Mouse (Mus musculus) bone marrow, adult 2 months (tissue): ENCODE measurements around the gene Ifrd2.
A peak's percentile ranks its signal among the peaks of the same experiment; 100 is the strongest.

Experiments
- CTCF ChIP-seq: fragments of 200-500 bp; IDR thresholded peaks from 2 replicates; pipeline ENCODE4 v1.5.1; 2011; ENCODE audit warnings: low read length, control low read depth; ENCODE audit not compliant: control insufficient read depth, insufficient read depth
- POLR2A ChIP-seq: fragments of 200-500 bp; IDR thresholded peaks from 2 replicates; pipeline ENCODE4 v1.6.1; 2011; ENCODE audit warnings: low read depth, mild to moderate bottlenecking, control low read depth, low read length, borderline replicate concordance; ENCODE audit not compliant: control insufficient read depth

GRCm38 (mm10) chr9:107539940-107540339 is 47.5 kb upstream of the Ifrd2 start:
- TF ChIP-seq CTCF = no peak
- TF ChIP-seq POLR2A = 0 out of 2 replicates have a peak, but pooled peaks have one; percentile 5
